Mouse (Mus musculus) midbrain, embryonic 13.5 days (tissue): ENCODE results near the gene Gm17490. TPM values are rescaled to one million over a fixed set of nuclear protein-coding genes. Genes with fewer than 3 reads are reported as not detected.
A peak's percentile ranks its signal among the peaks of the same experiment; 100 is the strongest.
"Not testable (repeated sequence)": the region's sequence is repeated elsewhere in the genome, so short reads cannot be mapped to it uniquely, and the experiment has no call there.

Experiments
- ATAC-seq: fragments of 200-750 bp; cut with Nextera tagmentation; 2 replicates; pipeline ENCODE4 v1.8.0; 2017; ENCODE audit warnings: mild to moderate bottlenecking, moderate TSS enrichment, moderate library complexity
- H3K27ac ChIP-seq: fragments of 300-500 bp; sonication (generic); 2 replicates; pipeline ENCODE4 v1.5.1; 2015; ENCODE audit warnings: inconsistent platforms, mild to moderate bottlenecking, moderate library complexity
- H3K27me3 ChIP-seq: fragments of 300-500 bp; sonication (generic); 2 replicates; pipeline ENCODE4 v1.6.1; 2015; ENCODE audit warnings: mild to moderate bottlenecking, inconsistent platforms
- H3K36me3 ChIP-seq: fragments of 300-500 bp; sonication (generic); 2 replicates; pipeline ENCODE4 v1.6.1; 2015; ENCODE audit warnings: mild to moderate bottlenecking, inconsistent platforms
- H3K4me1 ChIP-seq: fragments of 300-500 bp; sonication (generic); replicated peaks from 2 replicates; pipeline ENCODE4 v1.6.1; 2015; ENCODE audit warnings: inconsistent platforms
- H3K4me2 ChIP-seq: fragments of 300-500 bp; sonication (generic); replicated peaks from 2 replicates; pipeline ENCODE4 v1.6.1; 2015; ENCODE audit warnings: moderate library complexity, mild to moderate bottlenecking, inconsistent platforms
- H3K4me3 ChIP-seq: fragments of 300-500 bp; sonication (generic); replicated peaks from 2 replicates; pipeline ENCODE4 v1.5.1; 2015; ENCODE audit warnings: mild to moderate bottlenecking, inconsistent platforms
- H3K9ac ChIP-seq: fragments of 300-500 bp; sonication (generic); replicated peaks from 2 replicates; pipeline ENCODE4 v1.6.1; 2015; ENCODE audit warnings: mild to moderate bottlenecking, inconsistent platforms
- H3K9me3 ChIP-seq: fragments of 300-500 bp; sonication (generic); 2 replicates; pipeline ENCODE4 v1.6.1; 2016; ENCODE audit warnings: mild to moderate bottlenecking, inconsistent platforms
- WGBS: fragments of 180-500 bp; shearing (Covaris S2); methylation state at CpG from one replicate; pipeline ENCODE4 v1.1.7; 2015; 5-methylcytosine and 5-hydroxymethylcytosine counted together
- polyA plus RNA-seq: library from polyadenylated mRNA; unstranded; fragments of >200 nt; fragmentation: Nextera tagmentation; extraction: Ambion mirVana; gene quantifications from 2 replicates; pipeline ENCODE4 v1.2.1, GENCODE M21; 2015

Gm17490 gene
- polyA plus RNA-seq, 1 experiment from 2014 or later: not detected

DNA sequence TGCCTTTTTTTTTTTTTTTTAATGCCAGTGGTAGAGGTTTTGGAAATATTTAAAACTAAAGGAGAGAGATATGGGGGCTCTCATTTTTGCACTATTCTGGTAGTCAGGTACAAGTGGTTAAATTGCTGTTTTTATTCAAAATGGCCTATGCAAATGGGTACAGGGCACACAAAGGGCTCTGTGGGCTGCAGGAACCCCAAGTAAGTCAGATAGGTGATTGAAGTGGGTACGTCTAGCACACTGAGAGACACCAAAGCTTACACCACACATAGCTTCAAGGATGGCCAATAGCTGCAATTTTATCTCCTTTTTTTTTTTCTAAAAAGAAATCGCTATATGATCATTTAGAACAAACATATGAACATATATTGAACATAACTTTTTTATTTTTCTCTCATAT is 6.5 kb downstream of the Gm17490 start:
- Histone ChIP-seq H3K4me3 (no peak overlapping the region), H3K27me3 (no peaks in the 10 kb centered on the region), H3K4me2 (no peak overlapping the region), H3K4me1 (no peaks in the 10 kb centered on the region), H3K9me3 (peaks cover 4% of the 10 kb centered on the region), H3K27ac (no peak overlapping the region), H3K9ac (no peak overlapping the region), H3K36me3 (no peaks in the 10 kb centered on the region)
- WGBS: 79% methylated on average over 2 of the region's 2 CpGs
- ATAC-seq: no peak

DNA sequence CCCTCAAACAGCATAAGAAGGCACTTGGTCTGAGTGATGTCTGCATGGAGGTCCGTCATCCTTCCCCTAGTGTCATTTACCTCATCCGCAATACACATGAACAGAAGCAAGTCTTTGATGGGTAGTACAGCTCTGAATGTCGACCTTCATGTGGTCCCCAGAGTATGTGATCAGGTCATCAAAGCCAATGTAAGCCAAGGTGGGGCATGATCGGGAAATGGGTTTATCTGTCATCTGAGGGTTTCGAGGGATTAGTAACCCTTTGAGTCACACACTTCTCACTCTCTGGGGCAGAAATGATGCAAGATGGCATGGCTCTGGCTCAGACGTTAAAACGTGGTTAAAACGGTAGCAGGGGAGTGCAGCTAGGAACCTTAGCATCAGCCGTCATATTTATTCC is 9.2 kb downstream of the Gm17490 start:
- Histone ChIP-seq H3K36me3 (no peaks in the 10 kb centered on the region), H3K27ac (no peak overlapping the region), H3K9ac (no peak overlapping the region), H3K27me3 (no peaks in the 10 kb centered on the region), H3K4me1 (no peaks in the 10 kb centered on the region), H3K9me3 (peaks cover 4% of the 10 kb centered on the region), H3K4me2 (no peak overlapping the region), H3K4me3 (no peak overlapping the region)
- no peak for ATAC-seq
- WGBS: 93% methylated on average over 9 of the region's 9 CpGs

DNA sequence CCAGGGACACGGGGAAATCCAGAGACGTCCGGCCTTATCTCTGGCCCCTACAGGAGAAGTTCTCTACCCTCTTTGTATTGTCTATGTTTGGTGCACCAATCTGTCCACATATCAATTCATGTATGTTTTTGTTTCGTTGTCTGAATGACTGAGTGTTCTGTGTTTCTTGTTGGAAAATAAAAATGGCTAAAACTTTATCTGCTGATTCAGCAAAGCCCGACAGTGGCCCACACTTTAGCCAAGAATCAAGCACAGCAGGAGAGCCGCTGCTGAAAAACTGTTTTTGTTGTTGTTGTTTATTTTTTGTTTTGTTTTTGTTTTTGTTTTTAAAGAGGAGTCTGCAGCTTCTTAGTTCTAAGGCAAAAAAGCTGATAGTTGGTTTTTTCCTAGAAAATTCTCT is 13.1 kb downstream of the Gm17490 start:
- not testable (repeated sequence) for H3K27ac ChIP-seq, ATAC-seq, H3K36me3 ChIP-seq, H3K4me2 ChIP-seq, H3K4me1 ChIP-seq, H3K27me3 ChIP-seq, H3K9ac ChIP-seq, H3K9me3 ChIP-seq, H3K4me3 ChIP-seq
- WGBS: 90% methylated on average over 6 of the region's 6 CpGs

DNA sequence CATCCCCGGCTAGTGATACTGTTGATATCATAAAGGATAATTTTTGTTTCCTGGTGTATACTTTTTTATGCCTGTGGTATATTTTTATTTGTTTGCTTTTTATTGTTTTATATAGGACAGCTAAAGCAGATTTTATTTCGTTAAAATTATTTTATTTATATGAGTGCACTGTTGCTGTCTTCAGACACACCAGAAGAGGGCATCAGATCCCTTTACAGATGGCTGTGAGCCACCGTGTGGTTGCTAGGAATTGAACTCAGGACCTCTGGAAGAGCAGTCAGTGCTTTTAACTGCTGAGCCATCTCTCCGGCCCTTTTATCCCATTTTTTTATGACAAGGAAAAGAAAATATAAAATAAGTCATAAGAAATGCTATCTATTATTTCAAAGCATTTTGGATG is 19.3 kb downstream of the Gm17490 start:
- WGBS: 82% methylated on average over 4 of the region's 4 CpGs
- H3K9ac ChIP-seq, H3K4me2 ChIP-seq, H3K27ac ChIP-seq, H3K4me3 ChIP-seq, H3K36me3 ChIP-seq, H3K27me3 ChIP-seq, H3K9me3 ChIP-seq, H3K4me1 ChIP-seq, ATAC-seq: not testable (repeated sequence)

DNA sequence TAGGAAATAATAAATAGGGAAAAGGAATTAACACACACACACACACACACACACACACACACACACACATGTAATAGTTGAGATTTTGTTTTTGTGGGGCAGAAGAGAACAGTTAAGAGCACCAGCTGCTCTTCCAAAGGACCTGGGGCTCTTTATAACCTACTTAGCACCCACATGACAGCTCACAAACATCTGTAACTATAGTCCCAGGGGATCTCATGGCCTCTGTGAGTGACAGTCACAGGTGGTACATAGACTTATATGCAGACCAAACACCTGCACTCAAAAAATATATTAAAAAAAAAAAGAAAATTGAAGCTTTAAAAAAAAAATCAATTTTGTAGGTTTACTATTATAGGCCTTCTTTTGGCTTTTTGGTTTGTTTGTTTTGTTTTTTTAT is 21.2 kb downstream of the Gm17490 start:
- no peaks in the 10 kb centered on the region for H3K27me3 ChIP-seq
- H3K9ac ChIP-seq: no peak overlapping the region
- no peaks in the 10 kb centered on the region for H3K9me3 ChIP-seq
- H3K4me3 ChIP-seq: no peak overlapping the region
- peaks cover 12% of the 10 kb centered on the region for H3K4me1 ChIP-seq
- peaks cover 9% of the 10 kb centered on the region for H3K36me3 ChIP-seq
- H3K27ac ChIP-seq: no peak overlapping the region
- ATAC-seq: no peak
- H3K4me2 ChIP-seq: no peak overlapping the region

DNA sequence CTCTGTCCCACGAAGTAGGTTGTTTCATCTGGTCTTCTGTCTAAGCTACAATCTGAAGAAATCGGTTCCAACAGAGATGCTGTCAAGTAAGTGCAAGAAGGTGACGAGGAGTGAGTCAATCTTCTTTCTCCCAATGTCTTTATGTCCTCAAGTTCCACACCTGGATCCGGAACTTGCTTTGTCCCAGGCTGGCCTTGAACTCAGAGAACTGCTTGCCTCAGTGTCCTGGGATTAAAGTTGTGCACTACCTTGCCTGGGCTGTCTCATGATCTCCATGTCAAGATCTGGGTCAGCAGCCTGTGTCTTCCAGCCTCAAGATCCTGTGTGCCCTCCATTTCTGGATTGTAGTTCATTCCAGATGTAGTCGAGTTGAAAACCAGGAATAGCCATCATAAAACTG is 22.0 kb downstream of the Gm17490 start, which contains the start of gene Rbm17:
Rbm17 (minus strand) TSS at position 101 of the 400 bp plus-strand sequence.
- peak within 1 kb of the TSS; percentile 95 for H3K4me2 ChIP-seq
- H3K4me3 ChIP-seq: peak within 1 kb of the TSS; percentile 95
- H3K27me3 ChIP-seq: no peaks in the 10 kb centered on the region
- no peak for ATAC-seq
- 89% methylated on average over 5 of the region's 5 CpGs for WGBS
- H3K27ac ChIP-seq: peak within 1 kb of the TSS; percentile 83
- H3K9ac ChIP-seq: peak within 1 kb of the TSS; percentile 98
- H3K36me3 ChIP-seq: peaks cover 15% of the 10 kb centered on the region
- no peaks in the 10 kb centered on the region for H3K9me3 ChIP-seq
- peaks cover 12% of the 10 kb centered on the region for H3K4me1 ChIP-seq

DNA sequence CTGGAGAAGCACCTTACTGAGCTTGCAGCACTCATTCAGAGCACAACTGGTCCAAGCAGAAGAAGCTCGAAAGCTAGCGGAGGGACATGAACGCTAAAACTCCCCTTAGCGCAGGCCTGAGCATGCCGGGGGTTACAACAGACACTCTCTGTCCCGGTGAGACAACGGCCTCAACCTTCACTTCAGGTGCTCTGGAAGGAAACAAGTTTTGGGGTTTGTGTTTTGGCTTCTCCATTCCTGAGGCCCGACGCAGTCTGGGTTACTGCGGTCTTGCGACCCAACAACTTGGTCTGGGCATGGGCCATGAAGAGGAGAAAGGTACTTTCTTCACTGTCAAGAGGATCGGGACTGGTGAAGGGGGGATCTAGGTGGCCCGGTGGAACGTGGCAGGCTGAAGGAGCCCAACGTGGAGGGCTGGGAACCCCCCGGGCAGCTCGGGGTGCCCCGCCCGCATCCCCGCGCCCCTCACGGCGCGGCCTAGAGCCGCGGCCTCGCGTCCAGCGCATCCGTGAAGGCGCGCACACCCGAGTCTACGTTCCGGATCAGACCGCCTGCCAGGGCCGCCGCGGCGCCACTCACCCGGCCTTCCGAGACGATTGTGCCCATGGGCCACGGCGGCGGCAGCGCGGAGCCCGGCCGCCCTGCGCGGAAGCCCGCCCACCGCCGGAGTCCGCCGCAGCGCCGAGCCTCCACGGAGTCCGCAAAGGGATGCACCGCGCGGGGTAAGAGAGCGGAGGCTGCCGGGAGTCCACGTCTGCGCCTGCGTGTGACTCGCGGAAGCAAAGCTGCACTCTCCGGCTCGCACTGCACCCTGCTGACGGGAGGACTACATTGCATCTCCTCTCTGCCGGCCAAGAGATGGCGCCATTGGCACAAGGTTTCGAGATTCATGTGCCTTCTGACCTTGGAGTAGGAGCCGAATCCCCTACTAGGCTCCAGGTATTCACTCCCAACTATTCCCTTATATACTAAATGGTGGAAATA is 23.3 kb downstream of the Gm17490 start:
- ATAC-seq: peak; percentile 99
- WGBS: under 1% methylated on average over 78 of the region's 78 CpGs

DNA sequence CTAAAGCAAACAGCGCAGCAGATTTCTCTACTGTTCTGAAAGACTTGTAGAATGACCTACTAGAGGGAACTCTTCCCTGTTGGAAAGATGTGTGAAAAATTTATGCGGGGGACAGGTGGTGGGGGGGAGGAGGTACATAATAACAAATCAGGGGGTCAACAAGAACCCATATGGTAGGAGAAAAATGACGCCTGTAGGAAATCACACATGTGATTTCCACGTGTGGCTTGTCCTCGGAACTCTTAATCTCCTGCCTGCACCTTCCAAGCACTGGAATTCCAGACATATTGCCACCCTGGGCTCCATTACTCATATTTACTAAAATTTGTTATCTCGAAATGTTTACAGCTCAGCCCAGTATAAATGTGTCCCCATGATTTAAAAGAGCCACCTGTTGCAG is 24.3 kb downstream of the Gm17490 start:
- peak overlapping the region; percentile 98 for H3K9ac ChIP-seq
- 86% methylated on average over 6 of the region's 6 CpGs for WGBS

More for the DNA sequence above, 23.3 kb downstream of the Gm17490 start:
- Histone ChIP-seq H3K4me3 (peak overlapping the region; percentile 95), H3K27me3 (no peaks in the 10 kb centered on the region), H3K27ac (peak overlapping the region; percentile 83), H3K4me2 (peak overlapping the region; percentile 95), H3K9ac (peak overlapping the region; percentile 98), H3K4me1 (peaks cover 12% of the 10 kb centered on the region), H3K36me3 (peaks cover 27% of the 10 kb centered on the region), H3K9me3 (no peaks in the 10 kb centered on the region)

DNA sequence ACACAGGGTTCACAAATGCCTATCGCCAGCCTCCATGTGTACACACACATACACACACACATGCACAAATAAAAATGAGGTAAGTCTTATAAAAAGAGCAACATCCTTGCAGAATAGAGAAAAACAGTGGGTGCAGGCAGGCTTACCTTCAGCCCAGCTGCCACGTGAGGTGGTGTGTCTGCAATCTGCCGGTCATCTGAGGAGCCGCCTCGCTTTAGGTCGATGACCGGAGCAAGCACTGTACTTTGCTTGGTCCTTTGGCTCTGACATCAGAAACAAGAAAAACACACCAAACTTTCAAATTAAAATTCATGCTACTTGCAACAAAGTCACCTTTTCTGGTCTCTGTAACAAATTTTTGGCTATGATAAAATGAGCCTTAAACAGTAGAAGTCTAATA is 28.2 kb downstream of the Gm17490 start:
- WGBS: 97% methylated on average over 7 of the region's 7 CpGs
- H3K4me1 ChIP-seq: peaks cover 12% of the 10 kb centered on the region
- H3K9me3 ChIP-seq: no peaks in the 10 kb centered on the region
- ATAC-seq: no peak
- no peak overlapping the region for H3K4me2 ChIP-seq
- H3K27me3 ChIP-seq: no peaks in the 10 kb centered on the region
- H3K36me3 ChIP-seq: peaks cover 69% of the 10 kb centered on the region
- no peak overlapping the region for H3K4me3 ChIP-seq
- no peak overlapping the region for H3K9ac ChIP-seq
- no peak overlapping the region for H3K27ac ChIP-seq

More for the DNA sequence above, 24.3 kb downstream of the Gm17490 start:
- H3K9me3 ChIP-seq: no peaks in the 10 kb centered on the region
- peaks cover 37% of the 10 kb centered on the region for H3K36me3 ChIP-seq
- peak overlapping the region; percentile 95 for H3K4me2 ChIP-seq
- peak overlapping the region; percentile 95 for H3K4me3 ChIP-seq
- ATAC-seq: no peak
- peaks cover 12% of the 10 kb centered on the region for H3K4me1 ChIP-seq
- H3K27ac ChIP-seq: no peak overlapping the region
- no peaks in the 10 kb centered on the region for H3K27me3 ChIP-seq

DNA sequence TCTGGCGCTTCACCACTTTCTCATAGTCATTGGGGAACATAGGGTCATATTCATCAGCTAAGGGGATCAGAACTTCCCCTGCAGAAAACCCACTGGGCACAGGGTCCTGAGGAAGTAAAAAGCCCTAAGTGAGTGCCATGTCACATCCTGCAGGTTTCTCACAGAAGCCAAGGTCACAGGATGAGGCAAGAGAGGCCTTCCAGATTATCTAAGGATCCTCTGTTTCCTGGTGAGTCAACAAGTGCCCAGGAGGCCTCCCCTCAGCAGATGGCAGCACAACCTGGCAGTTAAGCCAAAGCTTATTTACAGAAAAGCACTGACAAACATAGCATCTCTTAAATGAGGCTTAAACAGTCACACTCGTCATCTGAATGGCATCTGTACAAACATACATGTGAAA is 29.4 kb downstream of the Gm17490 start:
- H3K36me3 ChIP-seq: peaks cover 81% of the 10 kb centered on the region
- no peak for ATAC-seq
- no peak overlapping the region for H3K27ac ChIP-seq
- no peak overlapping the region for H3K4me3 ChIP-seq
- no peak overlapping the region for H3K9ac ChIP-seq
- no peaks in the 10 kb centered on the region for H3K27me3 ChIP-seq
- WGBS: 91% methylated on average over 2 of the region's 2 CpGs
- peaks cover 4% of the 10 kb centered on the region for H3K4me1 ChIP-seq
- H3K9me3 ChIP-seq: no peaks in the 10 kb centered on the region
- no peak overlapping the region for H3K4me2 ChIP-seq

DNA sequence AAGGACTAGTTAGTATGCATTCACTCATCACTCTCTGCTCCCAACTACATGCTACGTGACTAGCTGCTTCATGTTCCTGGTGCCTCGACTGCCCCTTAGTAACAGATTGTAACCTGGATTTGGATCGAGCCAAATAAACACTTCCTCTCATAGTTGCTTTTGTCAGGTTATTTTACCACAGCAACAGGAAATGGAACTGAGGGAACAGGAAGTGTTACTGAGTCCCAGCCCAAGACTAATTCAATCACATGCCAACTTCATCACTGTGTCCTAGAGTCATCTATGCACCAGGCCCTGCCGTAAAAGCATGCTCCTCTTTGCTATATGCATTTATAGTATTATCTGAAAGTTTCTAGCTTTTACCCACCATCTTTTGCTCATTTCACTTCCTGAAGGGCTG is 38.1 kb downstream of the Gm17490 start:
- no peak overlapping the region for H3K27ac ChIP-seq
- H3K4me2 ChIP-seq: no peak overlapping the region
- no peak overlapping the region for H3K4me3 ChIP-seq
- peaks cover 99% of the 10 kb centered on the region for H3K36me3 ChIP-seq
- H3K4me1 ChIP-seq: no peaks in the 10 kb centered on the region
- no peak for ATAC-seq
- H3K9me3 ChIP-seq: no peaks in the 10 kb centered on the region
- no peaks in the 10 kb centered on the region for H3K27me3 ChIP-seq
- no peak overlapping the region for H3K9ac ChIP-seq
- WGBS: 96% methylated on average over 4 of the region's 4 CpGs

DNA sequence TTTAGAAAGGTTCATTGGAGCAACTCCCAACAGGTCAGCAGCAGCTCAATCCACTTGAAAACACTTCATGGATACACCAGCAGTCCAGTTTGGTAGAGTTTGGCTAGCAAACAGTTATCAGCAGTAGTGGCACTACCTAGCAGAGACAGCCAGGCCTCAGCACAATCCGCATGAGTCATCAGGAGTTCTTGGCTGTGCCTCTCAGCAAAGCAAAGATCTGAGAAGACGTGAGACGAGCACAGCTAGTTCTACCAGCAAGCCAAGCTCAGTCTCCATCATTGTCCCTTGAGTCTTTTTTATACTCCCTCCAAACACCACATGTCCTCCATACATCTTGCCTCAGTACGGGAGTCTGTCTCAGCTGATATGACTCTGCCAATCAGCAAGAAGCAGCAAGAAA is 46.7 kb downstream of the Gm17490 start:
- H3K4me1 ChIP-seq: no peaks in the 10 kb centered on the region
- ATAC-seq: no peak
- no peak overlapping the region for H3K4me2 ChIP-seq
- H3K9me3 ChIP-seq: no peaks in the 10 kb centered on the region
- H3K36me3 ChIP-seq: peaks cover 31% of the 10 kb centered on the region
- H3K27ac ChIP-seq: no peak overlapping the region
- 96% methylated on average over 4 of the region's 4 CpGs for WGBS
- H3K9ac ChIP-seq: no peak overlapping the region
- no peaks in the 10 kb centered on the region for H3K27me3 ChIP-seq
- H3K4me3 ChIP-seq: no peak overlapping the region
